8 mouse cellular contexts compared by ENCODE assay signal in genomic region chr16:44542029-44542690, GRCm38 (mm10). TPM values are rescaled to one million over a fixed set of nuclear protein-coding genes. Genes with fewer than 3 reads are reported as not detected.
DNase-seq lines count a peak whose midpoint lies in the region; ATAC-seq and TF ChIP-seq lines count a peak whose summit lies in the region.

No protein-coding gene starts in this region.

- H3K9ac ChIP-seq in hindbrain, postnatal 0 days (replicated peaks; ENCODE audit: low read length): no peak overlapping the region
- peak overlapping the region; percentile 9; the same call in 1 of the 2 replicates for H3K9ac ChIP-seq in stomach, embryonic 16.5 days (ENCODE audit: low read length)

- no peak for TF ChIP-seq CTCF in hindbrain, postnatal 0 days (IDR thresholded peaks at IDR 0.05; ENCODE audit: low read depth)

- H3K27ac ChIP-seq in hindbrain, postnatal 0 days: no peak overlapping the region; the same call in 1 of the 2 replicates
- H3K27ac ChIP-seq in stomach, embryonic 16.5 days (ENCODE audit: low read length): peak overlapping the region; percentile 7; the same call in 1 of the 2 replicates

- H3K4me2 ChIP-seq in hindbrain, postnatal 0 days (ENCODE audit: low read depth, low read length): no peak overlapping the region
- H3K4me2 ChIP-seq in stomach, embryonic 16.5 days (ENCODE audit: low read depth, low read length): no peak overlapping the region

- H3K9me3 ChIP-seq in hindbrain, postnatal 0 days (ENCODE audit: low read length): no peaks in the 10 kb centered on the region
- no peaks in the 10 kb centered on the region for H3K9me3 ChIP-seq in stomach, embryonic 16.5 days (replicated peaks; ENCODE audit: control insufficient read depth, low read length)

- WGBS in hindbrain, postnatal 0 days: 45% methylated on average over 3 of the region's 3 CpGs
- WGBS in stomach, embryonic 16.5 days: 38% methylated on average over 3 of the region's 3 CpGs

- peaks cover 35% of the 10 kb centered on the region for H3K4me1 ChIP-seq in hindbrain, postnatal 0 days (ENCODE audit: insufficient read depth, low read length)
- peaks cover 44% of the 10 kb centered on the region for H3K4me1 ChIP-seq in stomach, embryonic 16.5 days (ENCODE audit: control insufficient read depth, insufficient read depth, low read length)

- H3K4me3 ChIP-seq in hindbrain, postnatal 0 days (ENCODE audit: low read length): no peak overlapping the region
- no peak overlapping the region for H3K4me3 ChIP-seq in stomach, embryonic 16.5 days (replicated peaks; ENCODE audit: low read length)

- H3K27me3 ChIP-seq in hindbrain, postnatal 0 days (ENCODE audit: insufficient read depth, low read length): no peaks in the 10 kb centered on the region
- no peaks in the 10 kb centered on the region for H3K27me3 ChIP-seq in stomach, embryonic 16.5 days (ENCODE audit: control insufficient read depth, insufficient read depth, low read length)

- ATAC-seq in hindbrain, postnatal 0 days: peak; percentile 47
- peak; percentile 73; the same call in 1 of the 2 replicates for ATAC-seq in stomach, embryonic 16.5 days (ENCODE audit: insufficient read depth, low FRiP score)
- ATAC-seq in inflammation-experienced regulatory T-cells, adult 6 months: no peak

- DNase-seq in heart, adult 11 months: peak; percentile 87
- no peak for DNase-seq in heart, adult 8-10 months (ENCODE audit: low spot score)
- peak; percentile 29 for DNase-seq in ovary, postnatal 14 days (ENCODE audit: low spot score)
- DNase-seq in ovary, postnatal 10 days (ENCODE audit: low spot score): no peak
- no peak for DNase-seq in hindbrain, postnatal 0 days (ENCODE audit: low spot score)
- no peak for DNase-seq in layer of hippocampus, postnatal 25 days (ENCODE audit: extremely low spot score in 1 of 2, low spot score in 1 of 2)

- no peaks in the 10 kb centered on the region for H3K36me3 ChIP-seq in hindbrain, postnatal 0 days (ENCODE audit: insufficient read depth, low read length)
- H3K36me3 ChIP-seq in stomach, embryonic 16.5 days (ENCODE audit: control insufficient read depth, insufficient read depth, low read length): no peaks in the 10 kb centered on the region

RNA-seq across cellular contexts. Expression of gene Boc, which starts 16.5 kb away (rescaled TPM):
- 1 to 10 TPM; 3.5 to 4.0 (median 3.8) TPM for total RNA-seq in heart, adult 8-10 months (2022)
- total RNA-seq in hindbrain, postnatal 0 days (2014; rRNA removed): 43.9 and 45.5 TPM in 2 replicates
- 6.8 and 8.1 TPM in 2 replicates for polyA plus RNA-seq in hindbrain, postnatal 0 days (2015; fragmentation: Nextera tagmentation; extraction: Ambion mirVana)
- 16.9 and 17.9 TPM in 2 replicates for polyA plus RNA-seq in stomach, embryonic 16.5 days (2015; fragmentation: Nextera tagmentation; extraction: Ambion mirVana)
- polyA plus RNA-seq in inflammation-experienced regulatory T-cells, adult 6 months (2017; shearing (Covaris generic)): under 1 TPM; 0.20 to 0.42 (median 0.41) TPM
- 10 to 100 TPM in 1 of 2 experiments, 1 to 10 TPM in 1; 9.9 to 10.3 TPM for total RNA-seq in layer of hippocampus, postnatal 25 days (2021)

Comparison
In these comparisons a context has a peak if more than half of its experiments do, and no peak if none do; other contexts are left out.
1. DNase-seq: peak in heart, adult 11 months (single experiment) and ovary, postnatal 14 days (single experiment); none in heart, adult 8-10 months (single experiment), ovary, postnatal 10 days (single experiment), hindbrain, postnatal 0 days (single experiment) and layer of hippocampus, postnatal 25 days (0 of 2).